29 mouse cellular contexts compared by ENCODE assay signal in the genomic region with DNA sequence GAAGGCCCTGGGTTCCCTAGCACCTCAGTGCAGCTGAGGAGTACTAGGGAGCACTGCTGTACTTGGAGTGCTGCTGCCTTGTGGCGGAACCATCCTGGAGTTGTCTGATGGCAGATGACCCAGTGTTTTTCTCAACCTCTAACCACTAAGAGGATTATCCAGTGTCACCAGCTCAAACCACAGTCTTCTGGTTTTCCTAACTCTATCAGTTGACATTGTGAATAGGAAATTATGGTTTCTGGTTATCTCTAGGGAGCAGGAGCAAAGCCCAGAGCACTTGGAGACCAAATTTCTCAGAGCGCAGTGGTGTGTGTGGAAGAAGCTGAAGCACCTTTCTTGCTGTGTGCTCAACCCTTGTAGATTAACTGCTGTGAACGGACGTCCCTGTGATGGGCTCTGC. TPM values are rescaled to one million over a fixed set of nuclear protein-coding genes. Genes with fewer than 3 reads are reported as not detected.
DNase-seq lines count a peak whose midpoint lies in the region; ATAC-seq and TF ChIP-seq lines count a peak whose summit lies in the region.
"Had no signal": no experiment of that assay in that cellular context is flagged by ENCODE, and none has a peak within 500 bp of the region (broad histone marks: within the 10 kb centered on the region; RNA-seq: fewer than 3 reads in every experiment).

No protein-coding gene starts in this region.

- no peak overlapping the region for H3K27ac ChIP-seq in limb, embryonic 11.5 days (replicated peaks; ENCODE audit: low read depth, low read length)
- H3K27ac ChIP-seq in limb, embryonic 10.5 days = no peak overlapping the region
- H3K27ac ChIP-seq in liver, embryonic 14.5 days = no peak overlapping the region
- H3K27ac ChIP-seq in kidney, embryonic 15.5 days = no peak overlapping the region
- H3K27ac ChIP-seq in heart, embryonic 12.5 days (ENCODE audit: poor library complexity, severe bottlenecking) = no peak overlapping the region
- H3K27ac ChIP-seq: embryonic facial prominence, embryonic 15.5 days; hindbrain, postnatal 0 days; midbrain, embryonic 15.5 days; neural tube, embryonic 12.5 days had no signal

- H3K4me2 ChIP-seq in limb, embryonic 11.5 days (ENCODE audit: low read depth, severe bottlenecking) = no peak overlapping the region
- no peak overlapping the region for H3K4me2 ChIP-seq in liver, embryonic 14.5 days (ENCODE audit: low read depth)
- H3K4me2 ChIP-seq in kidney, embryonic 15.5 days = no peak overlapping the region
- no peak overlapping the region for H3K4me2 ChIP-seq in heart, embryonic 12.5 days
- H3K4me2 ChIP-seq: embryonic facial prominence, embryonic 15.5 days; heart, embryonic 11.5 days; midbrain, embryonic 15.5 days; neural tube, embryonic 12.5 days had no signal

- H3K27me3 ChIP-seq in limb, embryonic 11.5 days (ENCODE audit: control insufficient read depth, insufficient read depth, low read length) = no peaks in the 10 kb centered on the region
- H3K27me3 ChIP-seq in limb, embryonic 10.5 days (ENCODE audit: low read depth, poor library complexity, severe bottlenecking) = no peaks in the 10 kb centered on the region
- H3K27me3 ChIP-seq in liver, embryonic 14.5 days (ENCODE audit: control insufficient read depth, insufficient read depth, low read length) = no peaks in the 10 kb centered on the region
- H3K27me3 ChIP-seq in kidney, embryonic 15.5 days = no peaks in the 10 kb centered on the region
- no peaks in the 10 kb centered on the region for H3K27me3 ChIP-seq in heart, embryonic 12.5 days (replicated peaks)
- H3K27me3 ChIP-seq: embryonic facial prominence, embryonic 15.5 days; midbrain, embryonic 15.5 days; neural tube, embryonic 12.5 days; Patski had no signal

- WGBS in limb, embryonic 11.5 days = 93% methylated on average over 4 of the region's 4 CpGs
- WGBS in limb, embryonic 10.5 days = 92% methylated on average over 4 of the region's 4 CpGs
- 20% methylated on average over 4 of the region's 4 CpGs for WGBS in liver, embryonic 14.5 days (ENCODE audit: insufficient replicate concordance)
- 91% methylated on average over 4 of the region's 4 CpGs for WGBS in kidney, embryonic 15.5 days
- WGBS in heart, embryonic 12.5 days = 78% methylated on average over 4 of the region's 4 CpGs

- no peak for ATAC-seq in limb, embryonic 11.5 days (ENCODE audit: insufficient number of reproducible peaks, low FRiP score, low TSS enrichment, low read depth)
- ATAC-seq in granulocyte monocyte progenitor cell, adult 5-6 weeks (replicated peaks; ENCODE audit: poor library complexity, severe bottlenecking) = peak; percentile 84
- peak; percentile 87 for ATAC-seq in liver, embryonic 14.5 days (ENCODE audit: insufficient read depth)
- ATAC-seq in kidney, embryonic 15.5 days (replicated peaks; ENCODE audit: low FRiP score) = no peak
- ATAC-seq in heart, embryonic 12.5 days (ENCODE audit: insufficient number of reproducible peaks, low FRiP score) = no peak
- ATAC-seq: CD4-positive, CD25-positive, alpha-beta regulatory T cell, adult 4 months; hindbrain, postnatal 0 days; intestine, embryonic 16.5 days; midbrain, embryonic 15.5 days; Patski had no signal

- TF ChIP-seq EP300 in liver, embryonic 14.5 days (IDR thresholded peaks at IDR 0.05; ENCODE audit: low read depth) = peak; percentile 63

- H3K9me3 ChIP-seq in limb, embryonic 11.5 days (ENCODE audit: control insufficient read depth, low read length) = no peaks in the 10 kb centered on the region
- no peaks in the 10 kb centered on the region for H3K9me3 ChIP-seq in limb, embryonic 10.5 days (replicated peaks)
- no peaks in the 10 kb centered on the region for H3K9me3 ChIP-seq in liver, embryonic 14.5 days (ENCODE audit: control insufficient read depth, low read length)
- no peaks in the 10 kb centered on the region for H3K9me3 ChIP-seq in kidney, embryonic 15.5 days (replicated peaks)
- no peaks in the 10 kb centered on the region for H3K9me3 ChIP-seq in heart, embryonic 12.5 days (replicated peaks)
- H3K9me3 ChIP-seq: embryonic facial prominence, embryonic 15.5 days; midbrain, embryonic 15.5 days; neural tube, embryonic 12.5 days had no signal

- no peaks in the 10 kb centered on the region for H3K4me1 ChIP-seq in limb, embryonic 11.5 days (ENCODE audit: control insufficient read depth, insufficient read depth, low read length)
- H3K4me1 ChIP-seq in limb, embryonic 10.5 days = no peaks in the 10 kb centered on the region
- H3K4me1 ChIP-seq in liver, embryonic 14.5 days (replicated peaks; ENCODE audit: control insufficient read depth in 2 of 2, insufficient read depth in 2 of 2, low read length in 1 of 2) = 0 out of 4 replicates have a peak, but pooled peaks cover 0 to 3% of the 10 kb centered on the region in 2 experiments
- H3K4me1 ChIP-seq in kidney, embryonic 15.5 days = no peaks in the 10 kb centered on the region
- H3K4me1 ChIP-seq in heart, embryonic 12.5 days (replicated peaks) = no peaks in the 10 kb centered on the region
- H3K4me1 ChIP-seq: embryonic facial prominence, embryonic 15.5 days; midbrain, embryonic 15.5 days; neural tube, embryonic 12.5 days had no signal

- TF ChIP-seq CTCF in liver, embryonic 14.5 days (IDR thresholded peaks at IDR 0.05; ENCODE audit: low read depth) = no peak

- H3K9ac ChIP-seq in limb, embryonic 11.5 days (ENCODE audit: low read length) = no peak overlapping the region
- H3K9ac ChIP-seq in liver, embryonic 14.5 days (replicated peaks) = no peak overlapping the region
- no peak overlapping the region for H3K9ac ChIP-seq in kidney, embryonic 15.5 days
- H3K9ac ChIP-seq in heart, embryonic 12.5 days = no peak overlapping the region
- H3K9ac ChIP-seq: embryonic facial prominence, embryonic 15.5 days; midbrain, embryonic 15.5 days; neural tube, embryonic 12.5 days had no signal

- peak; percentile 9 for DNase-seq in limb, embryonic 11.5 days (ENCODE audit: low spot score)
- DNase-seq in limb, embryonic 10.5 days (ENCODE audit: low spot score) = no peak
- peak; percentile 14 to 24 (median 17) for DNase-seq in liver, embryonic 14.5 days (ENCODE audit: low read depth in 3 of 3, low spot score in 3 of 3)
- DNase-seq in embryo, embryonic 10 days (ENCODE audit: low spot score) = no peak
- no peak for DNase-seq in cerebellum, postnatal 36 days
- DNase-seq: adrenal gland, postnatal 36 days; cerebellum, adult 18-20 months; cerebellum, postnatal 25 days; gastrocnemius, postnatal 36 days; heart, postnatal 10 days; kidney, adult 9 months; kidney, postnatal 36 days; left cerebral cortex, postnatal 4 days; lung, adult 18-20 months; lung, postnatal 10 days; retina, postnatal 1 day; right cerebral cortex, postnatal 25 days; spleen, adult 18-20 months had no signal

- H3K36me3 ChIP-seq in limb, embryonic 11.5 days (ENCODE audit: control insufficient read depth, insufficient read depth, low read length) = no peaks in the 10 kb centered on the region
- peaks cover 23% of the 10 kb centered on the region for H3K36me3 ChIP-seq in limb, embryonic 10.5 days
- no peaks in the 10 kb centered on the region for H3K36me3 ChIP-seq in liver, embryonic 14.5 days (replicated peaks; ENCODE audit: control insufficient read depth, insufficient read depth, low read depth)
- H3K36me3 ChIP-seq in kidney, embryonic 15.5 days = peaks cover 40% of the 10 kb centered on the region
- H3K36me3 ChIP-seq in heart, embryonic 12.5 days = peaks cover 25% of the 10 kb centered on the region
- H3K36me3 ChIP-seq: midbrain, embryonic 15.5 days had no signal

- H3K4me3 ChIP-seq in limb, embryonic 11.5 days (ENCODE audit: low read depth, low read length) = no peak overlapping the region
- H3K4me3 ChIP-seq in limb, embryonic 10.5 days = no peak overlapping the region
- no peak overlapping the region for H3K4me3 ChIP-seq in liver, embryonic 14.5 days (ENCODE audit: insufficient read depth in 1 of 2, low read depth in 2 of 2, low read length in 2 of 2)
- no peak overlapping the region for H3K4me3 ChIP-seq in kidney, embryonic 15.5 days (replicated peaks)
- H3K4me3 ChIP-seq in heart, embryonic 12.5 days = no peak overlapping the region
- H3K4me3 ChIP-seq: embryonic facial prominence, embryonic 15.5 days; midbrain, embryonic 15.5 days; neural tube, embryonic 12.5 days had no signal

RNA-seq across cellular contexts. Expression of gene Uhrf1bp1l, which starts 47.1 kb away (rescaled TPM):
- 32.3 and 34.1 TPM in 2 replicates for polyA plus RNA-seq in limb, embryonic 11.5 days (2014; fragmentation: Nextera tagmentation; extraction: Ambion mirVana)
- polyA plus RNA-seq in limb, embryonic 10.5 days (2016; fragmentation: Nextera tagmentation; extraction: Ambion mirVana) = 26.0 and 30.1 TPM in 2 replicates
- total RNA-seq in granulocyte monocyte progenitor cell, adult 5-6 weeks (2014; fragmentation: Nextera tagmentation) = 46.9 and 65.2 TPM in 2 replicates
- total RNA-seq in granulocyte monocyte progenitor cell, adult 5-6 weeks (2017) = 40.3 and 44.9 TPM in 2 replicates
- 5.7 and 9.6 TPM in 2 replicates for polyA plus RNA-seq in liver, embryonic 14.5 days (2012; rRNA removed)
- polyA plus RNA-seq in liver, embryonic 14.5 days (2014; fragmentation: Nextera tagmentation; extraction: Ambion mirVana) = 9.4 and 9.6 TPM in 2 replicates
- 30.3 and 34.9 TPM in 2 replicates for polyA plus RNA-seq in kidney, embryonic 15.5 days (2015; fragmentation: Nextera tagmentation; extraction: Ambion mirVana)
- 21.9 and 25.3 TPM in 2 replicates for polyA plus RNA-seq in heart, embryonic 12.5 days (2016; fragmentation: Nextera tagmentation; extraction: Ambion mirVana)

RNA-seq across cellular contexts. Expression of gene Actr6, which starts 59.8 kb away (rescaled TPM):
- 38.4 and 41.4 TPM in 2 replicates for polyA plus RNA-seq in limb, embryonic 11.5 days (2014; fragmentation: Nextera tagmentation; extraction: Ambion mirVana)
- polyA plus RNA-seq in limb, embryonic 10.5 days (2016; fragmentation: Nextera tagmentation; extraction: Ambion mirVana) = 33.9 and 34.2 TPM in 2 replicates
- 17.4 and 24.6 TPM in 2 replicates for total RNA-seq in granulocyte monocyte progenitor cell, adult 5-6 weeks (2014; fragmentation: Nextera tagmentation)
- total RNA-seq in granulocyte monocyte progenitor cell, adult 5-6 weeks (2017) = 26.8 and 30.5 TPM in 2 replicates
- polyA plus RNA-seq in liver, embryonic 14.5 days (2012; rRNA removed) = 3.1 and 6.3 TPM in 2 replicates
- polyA plus RNA-seq in liver, embryonic 14.5 days (2014; fragmentation: Nextera tagmentation; extraction: Ambion mirVana) = 17.1 and 19.2 TPM in 2 replicates
- 33.4 and 35.3 TPM in 2 replicates for polyA plus RNA-seq in kidney, embryonic 15.5 days (2015; fragmentation: Nextera tagmentation; extraction: Ambion mirVana)
- polyA plus RNA-seq in heart, embryonic 12.5 days (2016; fragmentation: Nextera tagmentation; extraction: Ambion mirVana) = 27.4 and 27.7 TPM in 2 replicates

Comparison
In these comparisons a context has a peak if more than half of its experiments do, and no peak if none do; other contexts are left out.
1. DNase-seq: peak in limb, embryonic 11.5 days (single experiment) and liver, embryonic 14.5 days (3 of 3); none in limb, embryonic 10.5 days (single experiment), embryo, embryonic 10 days (single experiment) and cerebellum, postnatal 36 days (0 of 2).
2. ATAC-seq: peak in granulocyte monocyte progenitor cell, adult 5-6 weeks (single experiment) and liver, embryonic 14.5 days (single experiment); none in limb, embryonic 11.5 days (single experiment), kidney, embryonic 15.5 days (single experiment) and heart, embryonic 12.5 days (single experiment).